Mouse (Mus musculus): ENCODE measurements around the gene Eif2b3. TPM values are rescaled to one million over a fixed set of nuclear protein-coding genes. Genes with fewer than 3 reads are reported as not detected.

The Eif2b3 gene
- polyA plus RNA-seq, 1 experiment from 2014 or later = 20.3 TPM

GRCm38 (mm10) chr4:116995131-116995797 is 23.9 kb upstream of the Eif2b3 start, which contains the start of gene Hectd3:
TSS of gene Hectd3 (plus strand) at chr4:116995317.
- Histone ChIP-seq H3K27me3 (ENCODE audit: control insufficient read depth, insufficient read depth, low read depth, low read length) (no peaks in the 10 kb centered on the region), H3K9ac (ENCODE audit: low read depth, low read length) (peak within 1 kb of the TSS; percentile 96), H3K9me3 (replicated peaks; ENCODE audit: control insufficient read depth, low read length) (no peaks in the 10 kb centered on the region), H3K4me3 (ENCODE audit: low read depth, low read length) (peak within 1 kb of the TSS; percentile 95), H3K4me1 (ENCODE audit: control insufficient read depth, low read depth, low read length) (peaks cover 33% of the 10 kb centered on the region), H3K27ac (ENCODE audit: low read length) (peak within 1 kb of the TSS; percentile 97), H3K4me2 (ENCODE audit: low read depth, low read length) (peak within 1 kb of the TSS; percentile 92), H3K36me3 (ENCODE audit: control insufficient read depth, insufficient read depth) (peaks cover 40% of the 10 kb centered on the region)
- ATAC-seq (ENCODE audit: low read depth) = peak; percentile 63
- under 1% methylated on average over 57 of the region's 58 CpGs for WGBS (ENCODE audit: insufficient replicate concordance)

DNA sequence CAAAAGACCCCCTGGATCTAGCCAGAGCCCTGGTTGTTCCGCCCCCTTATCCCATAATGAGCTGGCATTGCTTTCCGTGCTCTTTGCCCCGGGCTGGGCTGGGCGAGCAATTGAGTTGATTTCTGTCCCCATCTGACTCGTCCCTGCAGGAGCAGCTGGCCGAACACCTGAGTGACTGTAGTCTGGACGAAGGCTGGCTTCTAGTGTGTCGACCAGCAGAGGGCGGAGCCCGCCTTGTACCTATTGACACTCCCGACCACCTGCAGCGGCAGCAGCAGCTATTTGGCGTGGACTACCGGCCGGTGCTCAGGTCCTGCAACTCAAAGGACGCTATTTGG is 23.4 kb upstream of the Eif2b3 start:
- H3K4me2 ChIP-seq (ENCODE audit: low read depth, low read length) = peak overlapping the region; percentile 92
- no peaks in the 10 kb centered on the region for H3K9me3 ChIP-seq (replicated peaks; ENCODE audit: control insufficient read depth, low read length)
- peaks cover 35% of the 10 kb centered on the region for H3K36me3 ChIP-seq (ENCODE audit: control insufficient read depth, insufficient read depth)
- H3K9ac ChIP-seq (ENCODE audit: low read depth, low read length) = peak overlapping the region; percentile 96
- no peak for ATAC-seq (ENCODE audit: low read depth)
- H3K27ac ChIP-seq (ENCODE audit: low read length) = peak overlapping the region; percentile 86
- WGBS (ENCODE audit: insufficient replicate concordance) = 1% methylated on average over 16 of the region's 16 CpGs
- peak overlapping the region; percentile 95 for H3K4me3 ChIP-seq (ENCODE audit: low read depth, low read length)
- peaks cover 33% of the 10 kb centered on the region for H3K4me1 ChIP-seq (ENCODE audit: control insufficient read depth, low read depth, low read length)
- no peaks in the 10 kb centered on the region for H3K27me3 ChIP-seq (ENCODE audit: control insufficient read depth, insufficient read depth, low read depth, low read length)

- H3K4me1 ChIP-seq (ENCODE audit: control insufficient read depth, low read depth, low read length) = peaks cover 15% of the 10 kb centered on the region
- H3K36me3 ChIP-seq (ENCODE audit: control insufficient read depth, insufficient read depth) = peaks cover 30% of the 10 kb centered on the region
- no peak overlapping the region for H3K9ac ChIP-seq (ENCODE audit: low read depth, low read length)
- H3K4me3 ChIP-seq (ENCODE audit: low read depth, low read length) = no peak overlapping the region
- no peak for ATAC-seq (ENCODE audit: low read depth)
- WGBS (ENCODE audit: insufficient replicate concordance) = 91% methylated on average over 17 of the region's 17 CpGs
- H3K27ac ChIP-seq (ENCODE audit: low read length) = no peak overlapping the region
- H3K4me2 ChIP-seq (ENCODE audit: low read depth, low read length) = no peak overlapping the region
- no peaks in the 10 kb centered on the region for H3K27me3 ChIP-seq (ENCODE audit: control insufficient read depth, insufficient read depth, low read depth, low read length)
- no peaks in the 10 kb centered on the region for H3K9me3 ChIP-seq (replicated peaks; ENCODE audit: control insufficient read depth, low read length)
Observed at GRCm38 (mm10) chr4:116999513-117000154, 19.6 kb upstream of the Eif2b3 start.

GRCm38 (mm10) chr4:117001957-117002356 is 17.2 kb upstream of the Eif2b3 start:
- 83% methylated on average over 16 of the region's 16 CpGs for WGBS (ENCODE audit: insufficient replicate concordance)
- no peaks in the 10 kb centered on the region for H3K27me3 ChIP-seq (ENCODE audit: control insufficient read depth, insufficient read depth, low read depth, low read length)
- ATAC-seq (ENCODE audit: low read depth) = no peak
- no peaks in the 10 kb centered on the region for H3K4me1 ChIP-seq (ENCODE audit: control insufficient read depth, low read depth, low read length)
- peaks cover 30% of the 10 kb centered on the region for H3K36me3 ChIP-seq (ENCODE audit: control insufficient read depth, insufficient read depth)
- no peak overlapping the region for H3K9ac ChIP-seq (ENCODE audit: low read depth, low read length)
- no peak overlapping the region for H3K4me3 ChIP-seq (ENCODE audit: low read depth, low read length)
- H3K27ac ChIP-seq (ENCODE audit: low read length) = no peak overlapping the region
- H3K4me2 ChIP-seq (ENCODE audit: low read depth, low read length) = no peak overlapping the region
- no peaks in the 10 kb centered on the region for H3K9me3 ChIP-seq (replicated peaks; ENCODE audit: control insufficient read depth, low read length)

DNA sequence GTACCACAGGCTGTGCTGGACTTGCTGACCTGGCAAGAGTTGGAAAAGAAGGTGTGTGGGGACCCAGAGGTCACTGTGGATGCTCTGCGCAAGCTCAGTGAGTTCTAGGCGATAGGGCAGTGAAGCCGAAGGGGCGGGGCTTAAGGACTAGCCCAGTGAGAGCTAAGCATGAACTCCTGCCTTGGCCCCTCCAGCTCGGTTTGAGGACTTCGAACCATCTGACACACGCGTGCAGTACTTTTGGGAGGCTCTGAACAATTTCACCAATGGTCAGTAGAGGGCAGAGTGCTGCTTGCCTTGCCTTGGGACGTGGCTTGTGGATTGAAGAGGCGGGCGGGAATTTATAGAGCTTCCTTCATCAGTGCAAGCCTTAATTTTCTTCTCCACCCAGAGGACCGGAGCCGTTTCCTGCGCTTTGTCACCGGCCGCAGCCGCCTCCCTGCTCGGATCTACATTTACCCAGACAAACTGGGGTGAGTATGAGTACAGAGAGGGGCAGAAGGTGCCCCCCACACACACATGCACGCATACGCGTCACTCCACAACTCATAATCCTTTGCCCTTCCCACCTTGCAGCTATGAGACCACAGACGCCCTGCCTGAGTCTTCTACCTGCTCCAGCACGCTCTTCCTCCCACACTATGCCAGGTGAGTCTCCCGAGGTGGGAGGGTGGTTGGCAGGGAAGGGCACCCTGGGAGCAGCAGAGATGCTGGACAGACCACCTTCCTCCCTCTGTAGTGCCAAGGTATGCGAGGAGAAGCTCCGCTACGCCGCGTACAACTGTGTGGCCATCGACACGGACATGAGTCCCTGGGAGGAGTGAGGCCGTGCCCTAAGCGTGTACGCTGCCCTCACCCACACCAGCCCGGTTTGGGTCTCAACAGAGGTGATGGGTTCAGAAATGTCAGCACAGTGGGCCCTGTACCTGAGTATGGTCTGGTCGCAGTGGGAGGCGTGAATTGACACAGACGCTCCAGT is 16.4 kb upstream of the Eif2b3 start:
- Histone ChIP-seq H3K4me2 (ENCODE audit: low read depth, low read length) (no peak overlapping the region), H3K36me3 (ENCODE audit: control insufficient read depth, insufficient read depth) (peaks cover 30% of the 10 kb centered on the region), H3K9ac (ENCODE audit: low read depth, low read length) (no peak overlapping the region), H3K27me3 (ENCODE audit: control insufficient read depth, insufficient read depth, low read depth, low read length) (no peaks in the 10 kb centered on the region), H3K9me3 (replicated peaks; ENCODE audit: control insufficient read depth, low read length) (no peaks in the 10 kb centered on the region), H3K4me1 (ENCODE audit: control insufficient read depth, low read depth, low read length) (no peaks in the 10 kb centered on the region), H3K4me3 (ENCODE audit: low read depth, low read length) (no peak overlapping the region), H3K27ac (ENCODE audit: low read length) (no peak overlapping the region)
- WGBS (ENCODE audit: insufficient replicate concordance) = 56% methylated on average over 38 of the region's 38 CpGs
- peak; percentile 56 for ATAC-seq (ENCODE audit: low read depth)

GRCm38 (mm10) chr4:117004649-117005048 is 14.6 kb upstream of the Eif2b3 start:
- 66% methylated on average over 4 of the region's 4 CpGs for WGBS (ENCODE audit: insufficient replicate concordance)
- no peak for ATAC-seq (ENCODE audit: low read depth)
- no peak overlapping the region for H3K27ac ChIP-seq (ENCODE audit: low read length)

GRCm38 (mm10) chr4:117005611-117006400 is 13.4 kb upstream of the Eif2b3 start:
- peaks cover 14% of the 10 kb centered on the region for H3K36me3 ChIP-seq (ENCODE audit: control insufficient read depth, insufficient read depth)
- no peaks in the 10 kb centered on the region for H3K9me3 ChIP-seq (replicated peaks; ENCODE audit: control insufficient read depth, low read length)
- H3K4me2 ChIP-seq (ENCODE audit: low read depth, low read length) = no peak overlapping the region
- no peak overlapping the region for H3K27ac ChIP-seq (ENCODE audit: low read length)
- no peak overlapping the region for H3K4me3 ChIP-seq (ENCODE audit: low read depth, low read length)
- H3K27me3 ChIP-seq (ENCODE audit: control insufficient read depth, insufficient read depth, low read depth, low read length) = no peaks in the 10 kb centered on the region
- 69% methylated on average over 7 of the region's 7 CpGs for WGBS (ENCODE audit: insufficient replicate concordance)
- H3K9ac ChIP-seq (ENCODE audit: low read depth, low read length) = no peak overlapping the region
- no peaks in the 10 kb centered on the region for H3K4me1 ChIP-seq (ENCODE audit: control insufficient read depth, low read depth, low read length)
- ATAC-seq (ENCODE audit: low read depth) = no peak

More at GRCm38 (mm10) chr4:117004649-117005048, 14.6 kb upstream of the Eif2b3 start:
- Histone ChIP-seq H3K4me3 (ENCODE audit: low read depth, low read length) (no peak overlapping the region), H3K9me3 (replicated peaks; ENCODE audit: control insufficient read depth, low read length) (no peaks in the 10 kb centered on the region), H3K27me3 (ENCODE audit: control insufficient read depth, insufficient read depth, low read depth, low read length) (no peaks in the 10 kb centered on the region), H3K36me3 (ENCODE audit: control insufficient read depth, insufficient read depth) (peaks cover 17% of the 10 kb centered on the region), H3K9ac (ENCODE audit: low read depth, low read length) (no peak overlapping the region), H3K4me1 (ENCODE audit: control insufficient read depth, low read depth, low read length) (no peaks in the 10 kb centered on the region), H3K4me2 (ENCODE audit: low read depth, low read length) (no peak overlapping the region)

- H3K4me3 ChIP-seq (ENCODE audit: low read depth, low read length) = no peak overlapping the region
- no peak overlapping the region for H3K9ac ChIP-seq (ENCODE audit: low read depth, low read length)
- WGBS (ENCODE audit: insufficient replicate concordance) = 69% methylated on average over 3 of the region's 3 CpGs
- H3K9me3 ChIP-seq (replicated peaks; ENCODE audit: control insufficient read depth, low read length) = no peaks in the 10 kb centered on the region
- no peak overlapping the region for H3K4me2 ChIP-seq (ENCODE audit: low read depth, low read length)
- H3K4me1 ChIP-seq (ENCODE audit: control insufficient read depth, low read depth, low read length) = no peaks in the 10 kb centered on the region
- peaks cover 9% of the 10 kb centered on the region for H3K36me3 ChIP-seq (ENCODE audit: control insufficient read depth, insufficient read depth)
- ATAC-seq (ENCODE audit: low read depth) = no peak
- no peaks in the 10 kb centered on the region for H3K27me3 ChIP-seq (ENCODE audit: control insufficient read depth, insufficient read depth, low read depth, low read length)
- no peak overlapping the region for H3K27ac ChIP-seq (ENCODE audit: low read length)
Observed at GRCm38 (mm10) chr4:117007058-117007457, 12.1 kb upstream of the Eif2b3 start.
